Mouse (Mus musculus): Measurements from ENCODE around the gene E2f2. TPM values are rescaled to one million over a fixed set of nuclear protein-coding genes. Genes with fewer than 3 reads are reported as not detected.

The E2f2 gene
- 1.2 and 1.7 TPM in 2 replicates for polyA plus RNA-seq (2012; rRNA removed)

DNA sequence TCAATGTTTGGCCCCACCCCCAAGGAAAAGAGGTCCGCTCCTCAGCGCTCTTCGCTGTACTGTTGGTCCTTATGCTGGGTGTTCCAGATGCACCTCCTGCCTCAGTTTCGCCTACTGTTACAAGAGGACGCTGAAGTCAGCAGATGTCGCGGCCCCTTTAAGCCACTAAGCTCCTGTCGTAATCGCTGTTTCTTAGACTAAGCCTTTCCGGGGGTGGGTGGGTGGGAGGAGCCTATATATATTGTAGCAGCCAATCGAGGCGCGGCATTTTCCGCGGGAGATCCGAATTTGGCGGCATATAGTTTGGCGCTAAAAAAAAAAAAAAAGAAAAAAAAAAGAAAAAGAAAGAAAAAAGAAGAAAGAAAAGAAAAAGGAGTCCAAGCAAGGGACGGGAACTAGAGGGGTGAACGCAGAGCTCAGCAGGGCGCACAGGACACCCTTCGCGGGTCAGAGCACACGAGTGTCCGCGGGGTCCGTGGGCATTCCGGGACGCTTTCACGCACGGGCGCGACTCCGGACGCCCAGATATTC lies at the start of gene E2f2:
TSS of gene E2f2 (plus strand) at position 384 of the 531 bp plus-strand sequence.

DNA sequence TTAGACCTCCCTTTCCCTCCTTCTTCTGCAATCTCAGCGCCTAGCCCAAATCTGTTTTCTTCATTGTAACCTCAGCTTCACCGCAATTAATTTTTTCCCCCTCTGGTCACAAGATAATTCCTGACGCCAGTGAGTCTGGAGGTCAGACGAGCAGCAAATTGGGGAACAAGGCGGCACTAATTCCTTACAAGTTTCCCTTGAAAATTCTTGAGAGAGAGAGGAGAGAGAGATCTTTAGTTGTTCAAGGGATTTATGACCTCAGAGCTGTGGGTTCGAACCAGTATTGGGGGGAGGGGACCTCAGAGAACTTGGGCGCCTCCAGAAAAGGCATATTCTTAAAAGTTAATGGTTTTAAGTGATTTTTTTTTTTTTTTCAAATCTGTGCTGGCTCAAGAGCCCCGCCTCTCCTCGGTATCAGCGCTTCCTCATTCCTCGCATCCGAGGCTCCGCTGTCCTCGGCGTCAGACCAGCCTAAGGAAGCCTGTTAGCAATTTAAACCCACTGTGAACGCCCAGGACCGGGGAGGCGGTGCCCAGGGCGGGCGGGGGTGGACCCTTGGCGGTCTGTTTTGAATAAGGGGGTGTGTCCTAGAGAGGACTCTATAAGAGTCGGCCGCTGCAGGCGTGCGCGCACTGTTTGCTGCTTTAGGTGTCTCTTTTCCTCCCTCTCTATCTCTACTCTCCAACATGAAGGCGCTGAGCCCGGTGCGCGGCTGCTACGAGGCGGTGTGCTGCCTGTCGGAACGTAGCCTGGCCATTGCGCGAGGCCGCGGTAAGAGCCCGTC lies 28.8 kb upstream of the E2f2 start, which contains the start of gene Id3:
TSS of gene Id3 (plus strand) at position 305 of the 784 bp plus-strand sequence.

DNA sequence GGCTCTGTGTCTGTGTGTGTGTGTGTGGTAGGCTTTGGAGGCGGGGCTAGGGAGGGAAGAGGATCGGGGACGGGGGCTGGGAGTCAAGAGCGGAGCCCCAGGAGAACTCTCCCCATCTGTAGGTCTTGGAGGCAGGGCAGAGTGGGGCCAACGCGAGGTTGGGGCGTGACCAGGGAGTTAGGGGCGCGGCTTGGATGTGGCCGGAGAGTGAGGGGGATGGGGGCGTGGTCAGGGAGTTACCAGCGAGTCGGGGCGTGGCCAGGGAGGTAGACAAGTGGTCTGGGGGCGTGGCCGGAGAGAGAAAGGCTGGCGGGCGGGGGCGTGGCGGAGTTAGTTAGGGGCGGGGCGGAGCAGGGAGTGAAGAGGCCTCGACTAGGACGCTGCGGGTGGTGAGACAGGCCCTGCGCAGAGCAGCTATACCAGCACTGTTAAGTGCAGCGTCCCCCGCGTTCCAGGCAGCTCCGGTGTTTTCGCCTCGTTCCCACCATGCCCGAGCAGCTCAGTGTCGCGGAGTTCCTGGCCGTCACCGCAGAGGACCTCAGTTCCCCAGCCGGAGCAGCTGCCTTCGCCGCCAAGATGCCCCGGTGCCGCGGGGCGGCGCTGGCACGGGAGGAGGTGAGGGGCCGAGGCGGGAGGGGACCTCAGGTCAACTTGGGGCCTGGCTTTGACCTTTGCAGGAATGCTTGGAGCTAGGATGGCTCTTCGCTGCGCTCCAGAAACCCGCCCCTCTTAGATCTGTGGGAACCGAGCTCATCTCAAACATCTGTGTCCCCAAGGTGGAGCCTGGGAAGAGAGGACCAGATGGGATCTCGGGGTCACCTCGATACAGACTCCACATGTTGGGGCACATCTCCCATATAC lies 34.1 kb downstream of the E2f2 start, which contains the start of gene Asap3:
TSS of gene Asap3 (plus strand) at position 333 of the 861 bp plus-strand sequence.

Other genes with a start within 250 kb of the E2f2 start
- 52.7 and 58.3 TPM in 2 replicates for gene Hmgcl, start 225.9 kb upstream of the E2f2 start, polyA plus RNA-seq (2012; rRNA removed)
- gene Gale, start 208.7 kb upstream of the E2f2 start, polyA plus RNA-seq (2012; rRNA removed), result 52.2 and 53.0 TPM in 2 replicates
- 141 and 147 TPM in 2 replicates for gene Lypla2, start 199.8 kb upstream of the E2f2 start, polyA plus RNA-seq (2012; rRNA removed)
- 65.7 and 68.3 TPM in 2 replicates for gene Pithd1, start 185.1 kb upstream of the E2f2 start, polyA plus RNA-seq (2012; rRNA removed)
- 18.9 TPM in 2 replicates for gene Eloa, start 150.6 kb upstream of the E2f2 start, polyA plus RNA-seq (2012; rRNA removed)
- gene Rpl11, start 119.0 kb upstream of the E2f2 start, polyA plus RNA-seq (2012; rRNA removed), result 953 TPM in 2 replicates
- 86.4 and 119 TPM in 2 replicates for gene Id3, start 28.9 kb upstream of the E2f2 start, polyA plus RNA-seq (2012; rRNA removed)
- 4.4 and 5.2 TPM in 2 replicates for gene Asap3, start 34.0 kb downstream of the E2f2 start, polyA plus RNA-seq (2012; rRNA removed)
- 0.60 and 2.1 TPM in 2 replicates for gene Tcea3, start 75.3 kb downstream of the E2f2 start, polyA plus RNA-seq (2012; rRNA removed)
- 60.9 and 70.4 TPM in 2 replicates for gene Zfp46, start 112.3 kb downstream of the E2f2 start, polyA plus RNA-seq (2012; rRNA removed)
- 136 and 139 TPM in 2 replicates for gene Hnrnpr, start 138.5 kb downstream of the E2f2 start, polyA plus RNA-seq (2012; rRNA removed)